Mouse (Mus musculus) stomach, postnatal 0 days (tissue): ENCODE results near the gene Ldah.

Experiments
- CTCF ChIP-seq: IDR thresholded peaks from 2 replicates; pipeline ENCODE4 v1.5.1; 2016; ENCODE audit warnings: antibody characterized with exemption, low read depth, mild to moderate bottlenecking, moderate library complexity
- EP300 ChIP-seq: optimal IDR thresholded peaks from 2 replicates; pipeline ENCODE3; 2016; ENCODE audit warnings: antibody characterized with exemption

DNA sequence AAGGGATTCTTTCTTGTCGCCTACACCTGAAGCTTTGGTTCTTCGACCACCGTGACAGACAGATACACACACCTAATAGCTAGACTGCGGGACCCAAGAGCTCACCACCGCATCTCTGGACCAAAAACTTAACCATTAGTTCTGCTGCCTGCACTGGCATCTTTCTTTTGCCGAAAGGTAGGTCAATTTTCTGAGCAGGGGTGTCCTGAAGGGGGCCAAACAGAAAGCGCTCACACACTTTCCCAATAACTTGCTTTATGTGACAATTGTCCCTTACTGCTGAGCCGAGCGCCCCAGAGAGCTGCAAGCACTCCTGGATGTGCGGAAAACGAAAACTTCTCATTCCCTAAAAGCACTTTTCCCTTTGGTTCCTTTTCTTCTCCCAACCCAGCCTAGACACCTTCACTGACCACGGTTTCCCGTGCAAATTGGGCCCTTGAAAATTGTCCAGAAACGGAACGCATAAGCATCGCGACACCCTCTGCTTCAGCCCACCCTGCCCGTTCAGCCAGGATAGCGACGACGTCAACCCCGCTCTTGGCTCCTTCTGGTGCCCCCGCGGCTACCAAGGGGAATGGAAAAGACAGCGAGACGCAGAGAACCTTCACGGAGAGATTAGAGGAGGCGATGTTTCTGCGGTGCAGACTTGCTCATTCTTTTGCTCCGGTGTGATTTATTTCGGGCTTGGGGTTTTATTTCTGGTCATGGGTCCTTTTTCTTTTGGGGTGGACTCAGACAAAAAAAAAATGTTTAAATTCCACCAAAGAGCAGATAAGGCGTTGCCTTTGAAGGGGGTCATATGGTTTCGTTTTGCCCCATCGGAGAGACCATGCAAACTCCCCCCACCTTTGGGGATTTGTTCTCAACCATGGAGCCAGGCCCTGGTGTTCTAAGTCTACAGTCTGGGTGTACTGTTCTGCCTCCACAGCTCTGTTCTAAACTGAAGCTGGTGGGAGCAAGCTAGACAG lies 91.5 kb downstream of the Ldah start:
- TF ChIP-seq CTCF = no peak
- no peak for TF ChIP-seq EP300
